Mouse (Mus musculus): ENCODE results near the gene Syndig1l.

Syndig1l gene

GRCm38 (mm10) chr12:84698319-84699081 is at the start of gene Syndig1l:
Syndig1l (minus strand) TSS chr12:84698831.
- DNase-seq (ENCODE audit: low read depth), result peak; percentile 60

- DNase-seq (ENCODE audit: low read depth), result no peak
Measured at GRCm38 (mm10) chr12:84748134-84748533, 49.5 kb upstream of the Syndig1l start.

- DNase-seq (ENCODE audit: low read depth), result no peak
Measured at GRCm38 (mm10) chr12:84745700-84746099, 47.1 kb upstream of the Syndig1l start.

- no peak for DNase-seq (ENCODE audit: low read depth)
Measured at GRCm38 (mm10) chr12:84743496-84743895, 44.9 kb upstream of the Syndig1l start.

GRCm38 (mm10) chr12:84733366-84733765 is 34.7 kb upstream of the Syndig1l start:
- no peak for DNase-seq (ENCODE audit: low read depth)

GRCm38 (mm10) chr12:84728421-84728820 is 29.8 kb upstream of the Syndig1l start:
- DNase-seq (ENCODE audit: low read depth), result no peak

GRCm38 (mm10) chr12:84727434-84727833 is 28.8 kb upstream of the Syndig1l start:
- no peak for DNase-seq (ENCODE audit: low read depth)

GRCm38 (mm10) chr12:84726986-84727385 is 28.4 kb upstream of the Syndig1l start:
- no peak for DNase-seq (ENCODE audit: low read depth)

GRCm38 (mm10) chr12:84726391-84726790 is 27.8 kb upstream of the Syndig1l start:
- no peak for DNase-seq (ENCODE audit: low read depth)

- no peak for DNase-seq (ENCODE audit: low read depth)
Measured at GRCm38 (mm10) chr12:84718462-84719244, 20.0 kb upstream of the Syndig1l start.

GRCm38 (mm10) chr12:84714578-84714977 is 15.9 kb upstream of the Syndig1l start:
- DNase-seq (ENCODE audit: low read depth), result no peak

GRCm38 (mm10) chr12:84709842-84710439 is 11.3 kb upstream of the Syndig1l start:
- DNase-seq (ENCODE audit: low read depth), result no peak

- DNase-seq (ENCODE audit: low read depth), result no peak
Measured at GRCm38 (mm10) chr12:84707804-84708203, 9.2 kb upstream of the Syndig1l start.

- DNase-seq (ENCODE audit: low read depth), result no peak
Measured at GRCm38 (mm10) chr12:84706886-84707285, 8.3 kb upstream of the Syndig1l start.

GRCm38 (mm10) chr12:84702586-84702985 is 4.0 kb upstream of the Syndig1l start:
- DNase-seq (ENCODE audit: low read depth), result no peak

GRCm38 (mm10) chr12:84692141-84692540 is 6.5 kb downstream of the Syndig1l start:
- DNase-seq (ENCODE audit: low read depth), result no peak

GRCm38 (mm10) chr12:84691347-84691746 is 7.3 kb downstream of the Syndig1l start:
- DNase-seq (ENCODE audit: low read depth), result no peak

- no peak for DNase-seq (ENCODE audit: low read depth)
Measured at GRCm38 (mm10) chr12:84689051-84689450, 9.6 kb downstream of the Syndig1l start.

GRCm38 (mm10) chr12:84687531-84687930 is 11.1 kb downstream of the Syndig1l start:
- DNase-seq (ENCODE audit: low read depth), result no peak

GRCm38 (mm10) chr12:84686176-84686575 is 12.5 kb downstream of the Syndig1l start:
- no peak for DNase-seq (ENCODE audit: low read depth)

GRCm38 (mm10) chr12:84684569-84684968 is 14.1 kb downstream of the Syndig1l start:
- no peak for DNase-seq (ENCODE audit: low read depth)

- no peak for DNase-seq (ENCODE audit: low read depth)
Measured at GRCm38 (mm10) chr12:84676011-84676410, 22.6 kb downstream of the Syndig1l start.
